Mouse (Mus musculus) retina, embryonic 14.5 days (tissue): ENCODE measurements at regions not wholly inside any gene's neighbourhood (a gene's known extent, or its start where the extent isn't known, plus 50 kb on each side); places are given as distances from the start of the nearest gene placed in this dataset.
A peak's percentile ranks its signal among the peaks of the same experiment; 100 is the strongest.
"Not testable (repeated sequence)": the region's sequence is repeated elsewhere in the genome, so short reads cannot be mapped to it uniquely, and the experiment has no call there.

Experiments
- DNase-seq: peaks from one replicate; pipeline ENCODE4 v3.0.0-alpha.2; 2015; ENCODE audit warnings: low spot score

DNA sequence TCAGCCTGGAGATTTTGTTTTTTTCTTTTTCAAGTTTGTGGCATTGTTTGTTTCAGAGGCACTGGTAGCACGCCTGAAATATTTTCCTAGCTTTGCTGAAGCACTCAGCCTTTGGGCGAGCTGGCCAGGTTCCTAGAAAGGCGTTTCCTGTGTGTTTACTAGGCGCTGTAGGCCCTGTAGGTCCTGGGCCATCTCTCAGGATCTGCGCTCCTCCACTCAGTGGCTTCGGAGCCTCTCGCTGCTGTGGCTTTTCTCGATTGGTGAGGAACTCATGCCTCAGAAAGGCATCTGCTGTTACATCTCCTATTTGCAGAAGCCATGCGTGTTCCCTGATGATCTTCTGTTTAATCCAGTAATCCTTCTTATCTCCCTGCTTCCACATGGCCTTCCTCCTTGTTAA, 188.0 kb upstream of the Plcz1 start:
- DNase-seq, result no peak

GRCm38 (mm10) chr6:140228741-140229140, 187.5 kb upstream of the Plcz1 start:
- no peak for DNase-seq

DNA sequence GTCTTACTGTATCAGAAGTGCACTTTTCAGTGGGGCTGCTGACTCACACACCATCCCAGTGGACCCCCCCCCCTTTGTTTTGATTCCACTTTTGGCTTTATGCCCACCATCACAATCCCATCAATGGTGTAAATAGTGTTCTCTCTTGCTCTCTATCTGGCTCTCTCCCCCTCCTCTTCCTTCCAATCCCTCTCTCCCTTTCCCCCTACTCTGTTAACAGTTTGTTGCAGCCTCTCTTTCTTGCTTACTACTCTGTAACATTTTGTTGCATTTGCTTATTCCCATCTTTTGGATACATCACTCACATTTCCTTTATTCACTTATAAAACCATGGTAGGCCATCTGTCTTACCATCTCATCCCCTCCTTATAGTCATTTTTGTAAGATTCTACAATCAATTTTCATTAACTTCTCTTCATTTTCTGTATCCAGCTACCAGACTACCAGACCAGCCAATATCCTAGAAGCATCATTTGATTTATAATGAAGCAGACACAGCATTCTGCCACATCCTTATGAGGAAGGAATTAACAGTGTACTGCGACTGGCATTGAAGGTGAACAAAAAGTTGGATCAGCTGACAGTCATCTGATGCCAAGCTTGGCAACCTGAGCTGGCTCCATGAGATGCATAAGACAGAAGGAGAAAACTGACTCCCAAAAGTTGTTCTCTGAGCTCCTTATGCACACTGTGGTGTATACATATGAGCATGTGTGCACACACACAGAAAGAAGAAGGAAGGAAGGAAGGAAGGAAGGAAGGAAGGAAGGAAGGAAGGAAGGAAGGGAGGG, 181.5 kb upstream of the Plcz1 start:
- no peak for DNase-seq

- no peak for DNase-seq
Measured at GRCm38 (mm10) chr6:140221653-140222272, 180.5 kb upstream of the Plcz1 start.

DNA sequence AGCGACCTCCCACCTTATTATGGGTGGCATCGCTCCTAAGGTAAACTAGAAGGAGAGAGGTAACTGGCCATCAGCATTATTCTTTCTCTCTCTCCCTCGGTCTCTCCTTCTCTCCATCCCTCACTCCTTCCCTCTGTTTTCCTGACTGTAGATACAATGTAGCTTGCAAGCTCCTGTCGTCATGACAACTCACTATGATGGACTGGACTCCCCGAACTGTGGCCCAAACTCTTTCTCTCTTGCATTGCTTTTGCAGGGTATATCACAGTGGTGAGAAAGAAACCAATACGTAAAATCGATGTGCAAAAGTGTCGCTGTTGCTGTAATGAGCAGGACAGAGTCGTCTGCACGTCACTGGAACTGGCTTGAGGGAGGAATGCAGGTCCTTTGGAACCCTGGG, 177.5 kb upstream of the Plcz1 start:
- no peak for DNase-seq

DNA sequence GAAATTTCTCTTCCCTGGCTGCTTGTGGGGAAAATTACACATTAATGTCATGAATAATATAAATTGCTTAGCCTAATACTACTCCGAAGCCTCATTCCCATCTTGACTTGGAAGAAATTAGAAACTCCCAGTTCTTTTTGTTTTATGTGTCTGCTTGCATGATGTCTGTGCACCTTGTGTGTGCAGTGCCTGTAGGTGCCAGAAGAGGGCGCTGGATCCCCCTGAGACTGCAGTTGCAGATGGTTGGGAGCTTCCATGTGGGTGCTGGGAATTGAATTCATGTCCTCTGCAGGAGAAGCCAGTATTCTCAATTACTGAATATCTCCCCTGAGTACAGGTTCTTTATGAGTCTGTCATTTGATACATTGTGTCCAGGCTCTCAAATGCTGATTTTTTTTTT, 171.1 kb upstream of the Plcz1 start:
- DNase-seq, result no peak

DNA sequence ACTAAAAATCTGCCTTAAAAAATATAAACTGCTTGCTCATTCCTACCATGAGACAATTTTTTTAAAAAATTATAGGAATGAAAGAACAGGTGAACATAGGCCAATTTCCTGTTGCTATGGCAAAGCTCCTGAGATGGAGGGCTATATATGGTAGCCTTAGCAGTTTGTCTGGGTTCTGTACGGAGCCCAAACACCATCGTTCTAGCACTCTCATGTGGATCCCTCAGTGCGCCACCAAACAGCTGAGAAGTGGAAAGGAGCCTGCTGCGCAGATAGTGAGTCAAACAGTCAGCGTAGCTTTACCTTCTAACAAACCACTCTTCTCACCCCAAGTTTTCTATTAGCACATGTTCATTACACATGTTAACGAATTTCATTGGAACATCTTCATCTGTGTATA, 168.9 kb upstream of the Plcz1 start:
- no peak for DNase-seq

DNA sequence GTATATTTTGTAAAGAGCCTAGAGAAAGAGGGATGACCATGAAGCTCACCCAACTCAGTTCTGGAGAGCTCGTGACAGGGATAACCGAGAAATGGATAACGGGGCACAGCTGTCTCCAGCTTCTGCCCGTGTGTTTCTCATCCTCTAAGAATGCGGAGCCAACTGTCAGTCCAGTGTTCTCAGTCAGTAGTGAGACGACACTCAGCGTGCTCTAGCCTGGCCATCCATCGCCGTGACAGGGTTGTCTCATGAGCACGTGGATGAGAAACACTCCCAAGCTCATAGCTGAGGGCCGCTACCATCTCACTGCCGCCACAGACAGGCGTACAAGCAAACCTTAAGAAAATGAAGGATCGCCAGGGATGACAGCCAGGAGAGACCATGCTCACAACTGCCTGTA, 167.8 kb upstream of the Plcz1 start:
- DNase-seq, result no peak

DNA sequence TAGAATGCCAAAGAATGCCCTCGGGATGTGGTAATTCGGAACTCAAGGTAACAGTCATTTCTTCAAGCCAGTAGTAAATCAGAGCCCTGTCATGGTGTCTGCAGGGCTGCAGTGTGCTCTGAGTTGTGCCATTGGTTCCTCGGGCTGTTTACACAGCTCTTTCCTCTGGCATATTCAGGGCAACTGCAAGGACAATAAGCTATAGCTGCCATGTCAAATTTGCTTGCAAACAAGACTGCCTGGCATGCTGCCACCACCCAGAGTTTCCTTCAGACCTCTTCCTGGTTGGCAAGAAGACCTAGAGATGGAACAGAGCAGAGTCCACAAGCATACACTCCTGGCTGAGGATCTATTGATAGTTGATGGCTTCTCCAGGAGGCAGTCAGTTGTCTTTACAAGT, 167.1 kb upstream of the Plcz1 start:
- no peak for DNase-seq

DNA sequence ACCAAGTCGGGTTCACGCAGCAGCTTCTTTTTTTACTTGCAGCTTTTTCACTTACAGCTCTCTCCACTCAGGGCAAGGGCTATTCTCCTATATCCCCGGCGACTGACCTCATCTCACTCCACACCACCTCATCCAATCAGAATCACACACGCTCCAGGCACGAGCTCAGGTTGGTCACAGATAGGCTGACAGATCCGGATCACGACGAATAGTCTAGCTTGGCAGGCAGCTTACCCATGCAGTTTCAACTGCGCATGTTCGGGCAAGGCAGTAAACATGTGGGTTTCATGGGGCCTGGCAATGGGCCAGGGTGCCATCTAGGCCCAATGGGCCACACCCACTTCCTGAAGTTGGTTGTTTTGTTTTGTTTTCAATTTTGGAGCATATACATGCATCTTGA, 165.4 kb upstream of the Plcz1 start:
- DNase-seq, result not testable (repeated sequence)

GRCm38 (mm10) chr6:140201356-140201755, 160.1 kb upstream of the Plcz1 start:
- DNase-seq, result no peak

GRCm38 (mm10) chr6:140200322-140200721, 159.1 kb upstream of the Plcz1 start:
- no peak for DNase-seq

DNA sequence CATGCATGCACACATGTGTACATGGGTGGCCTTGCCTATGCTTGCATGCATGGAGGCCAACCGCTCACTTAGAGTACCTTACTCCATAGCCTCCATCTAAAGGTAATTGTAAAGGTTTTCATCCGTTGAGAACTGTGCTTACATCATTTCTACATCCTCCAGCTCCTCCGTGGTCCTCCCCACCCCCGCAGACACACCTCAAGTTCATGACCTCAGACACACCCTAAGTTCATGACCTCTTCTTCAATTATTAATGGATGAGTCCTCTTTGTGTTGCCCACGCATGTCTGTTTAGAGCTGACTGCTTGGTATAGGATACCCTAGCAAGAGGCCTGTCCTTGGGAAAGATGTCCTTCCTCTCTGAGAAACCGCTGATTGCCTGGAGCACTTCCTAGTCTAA, 156.8 kb upstream of the Plcz1 start:
- DNase-seq, result no peak

GRCm38 (mm10) chr6:140197113-140197675, 155.9 kb upstream of the Plcz1 start:
- no peak for DNase-seq

GRCm38 (mm10) chr6:140194276-140194675, 153.0 kb upstream of the Plcz1 start:
- no peak for DNase-seq

DNA sequence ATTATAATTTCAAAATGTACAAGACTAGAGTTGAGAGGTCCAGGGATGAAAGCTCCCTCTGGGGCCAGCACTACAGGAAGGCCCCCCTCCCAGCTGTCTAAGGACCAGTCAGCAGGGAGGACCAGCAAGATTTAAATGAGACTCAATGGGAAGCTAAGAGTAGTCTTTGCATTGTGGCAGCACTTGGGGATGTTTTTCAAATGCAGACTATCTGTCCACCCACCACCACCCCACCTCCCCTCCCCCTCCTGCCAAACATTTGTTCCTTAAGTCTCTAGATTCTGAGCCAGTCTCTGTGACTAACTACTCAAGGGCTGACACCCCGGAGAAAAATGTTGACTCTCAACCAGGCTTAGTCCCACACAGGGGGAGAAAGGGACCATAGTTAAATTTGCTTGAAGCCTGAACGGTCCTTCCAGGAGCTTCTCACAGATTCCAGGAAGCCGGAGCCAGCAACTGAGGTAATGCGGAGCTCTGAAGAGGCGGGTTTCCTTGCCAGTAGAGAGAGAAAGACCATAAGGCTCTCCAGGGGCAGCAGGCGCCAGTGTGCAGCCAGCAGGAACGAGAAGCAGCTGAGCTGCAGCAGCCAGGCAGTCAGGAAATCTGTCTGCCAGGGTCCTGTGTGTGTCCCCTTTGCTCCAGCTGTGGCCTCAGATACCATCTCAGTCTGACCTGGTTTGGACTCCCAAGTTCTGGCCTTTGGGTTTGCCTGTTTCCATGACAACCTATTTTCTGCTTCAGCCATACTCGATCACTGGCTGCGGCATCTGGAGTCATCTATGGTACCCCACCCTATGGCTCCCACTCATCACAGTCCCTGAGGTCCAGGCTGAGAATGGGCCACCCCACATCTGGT, 152.1 kb upstream of the Plcz1 start:
- DNase-seq, result peak; percentile 10

GRCm38 (mm10) chr6:140192526-140192925, 151.3 kb upstream of the Plcz1 start:
- DNase-seq, result no peak

DNA sequence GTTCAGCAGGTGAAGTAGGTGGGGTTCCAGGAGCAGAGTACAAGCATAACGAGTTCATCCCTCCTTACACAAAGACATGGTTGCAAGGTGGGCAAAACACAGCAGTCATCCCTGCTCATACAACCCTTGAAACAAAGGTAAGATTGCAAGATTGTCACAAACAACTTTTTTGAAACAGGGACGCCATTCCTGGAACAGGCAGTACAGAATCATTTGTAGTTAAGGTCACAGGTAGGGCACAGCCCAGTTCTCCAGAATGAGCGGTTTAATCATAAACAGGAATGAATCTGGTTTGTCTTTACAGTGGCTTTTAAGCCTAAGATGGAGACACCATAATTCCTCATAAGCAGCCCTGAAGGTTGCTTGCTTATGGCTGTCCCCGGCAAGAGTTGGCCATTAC, 150.1 kb upstream of the Plcz1 start:
- DNase-seq, result no peak

- no peak for DNase-seq
Measured at GRCm38 (mm10) chr6:140189601-140190000, 148.3 kb upstream of the Plcz1 start.

DNA sequence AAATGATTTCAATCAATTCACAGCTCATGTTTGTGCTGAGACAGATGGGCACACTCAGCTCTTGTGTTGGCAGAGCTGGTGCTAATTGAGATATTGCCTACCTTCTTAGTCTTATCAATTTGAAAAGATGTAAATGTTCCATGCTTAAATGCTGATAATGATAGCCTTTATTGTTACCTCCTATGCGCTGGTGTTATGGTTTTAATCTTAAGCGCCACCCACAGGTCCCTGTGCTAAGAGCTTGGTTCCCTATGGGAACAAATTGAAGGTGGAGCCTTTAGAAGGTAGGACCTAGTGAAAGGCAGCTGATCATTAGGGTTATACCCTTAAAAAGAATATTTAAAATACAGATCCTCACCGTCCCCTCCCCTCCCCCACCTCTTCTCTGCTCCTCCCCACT, 146.5 kb upstream of the Plcz1 start:
- no peak for DNase-seq

GRCm38 (mm10) chr6:140187106-140187505, 145.8 kb upstream of the Plcz1 start:
- DNase-seq, result no peak

DNA sequence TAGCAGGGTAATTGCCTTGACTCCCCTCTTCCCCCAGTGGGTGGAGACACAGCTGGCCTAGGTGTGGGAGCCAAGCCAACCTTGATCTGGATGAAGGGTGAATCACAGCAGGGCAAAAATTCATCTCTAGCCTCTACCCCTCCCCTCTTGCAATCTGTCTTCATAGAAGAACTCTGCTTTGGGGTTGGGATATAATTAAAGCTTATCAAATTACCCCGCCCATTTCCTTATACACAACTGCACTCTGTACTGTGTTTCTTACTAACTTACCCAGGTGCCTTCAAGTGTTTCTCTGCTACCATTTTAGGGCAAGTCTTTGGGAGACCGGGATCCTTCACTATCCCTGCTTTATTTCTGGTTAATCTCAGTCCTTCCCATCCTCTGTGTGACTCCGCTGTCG, 138.7 kb upstream of the Plcz1 start:
- no peak for DNase-seq
